Mouse (Mus musculus): ENCODE data around the gene Eif3a. TPM values are rescaled to one million over a fixed set of nuclear protein-coding genes. Genes with fewer than 3 reads are reported as not detected.

The Eif3a gene
- polyA plus RNA-seq (2015; fragmentation: Nextera tagmentation; extraction: Ambion mirVana) = 101 and 117 TPM in 2 replicates

- Histone ChIP-seq H3K27me3 (replicated peaks) (no peaks in the 10 kb centered on the region), H3K4me1 (peaks cover 34% of the 10 kb centered on the region), H3K27ac (replicated peaks) (peak within 1 kb of the TSS; percentile 98), H3K4me2 (peak within 1 kb of the TSS; percentile 65), H3K9me3 (replicated peaks) (no peaks in the 10 kb centered on the region), H3K4me3 (replicated peaks) (peak within 1 kb of the TSS; percentile 99), H3K9ac (replicated peaks) (peak within 1 kb of the TSS; percentile 99), H3K36me3 (no peaks in the 10 kb centered on the region)
- WGBS = 0% methylated on average over 57 of the region's 57 CpGs
- ATAC-seq (ENCODE audit: low FRiP score) = peak; percentile 97
Measured at GRCm38 (mm10) chr19:60790551-60791161, at the start of gene Eif3a. TSS of gene Eif3a (minus strand) at chr19:60790658.

DNA sequence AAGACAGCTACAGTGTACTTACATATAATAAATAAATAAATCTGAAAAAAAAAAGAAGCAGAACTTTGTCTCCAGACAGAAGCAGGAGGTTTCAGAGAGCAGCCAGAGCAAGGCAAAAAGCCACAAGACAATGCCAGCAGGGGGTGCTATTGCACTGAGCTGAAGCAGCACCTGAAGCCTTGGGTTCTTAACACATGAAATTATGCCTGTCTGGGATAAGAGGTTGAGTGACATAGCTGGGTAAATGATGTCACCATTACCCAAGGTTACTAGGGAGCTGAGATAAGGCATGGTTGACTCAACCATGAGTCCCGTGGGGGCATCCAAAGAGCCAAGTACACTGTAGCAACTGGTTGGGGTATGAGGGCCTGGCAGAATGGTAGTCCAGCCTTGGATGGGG lies 47.3 kb upstream of the Eif3a start:
- no peak overlapping the region for H3K9ac ChIP-seq (replicated peaks)
- no peak overlapping the region for H3K4me3 ChIP-seq (replicated peaks)
- H3K9me3 ChIP-seq (replicated peaks) = no peaks in the 10 kb centered on the region
- no peak for ATAC-seq (ENCODE audit: low FRiP score)
- H3K4me2 ChIP-seq = no peak overlapping the region
- peaks cover 75% of the 10 kb centered on the region for H3K36me3 ChIP-seq
- WGBS = 84% methylated on average over 1 of the region's 1 CpGs
- H3K27ac ChIP-seq (replicated peaks) = no peak overlapping the region
- H3K27me3 ChIP-seq (replicated peaks) = no peaks in the 10 kb centered on the region
- no peaks in the 10 kb centered on the region for H3K4me1 ChIP-seq

DNA sequence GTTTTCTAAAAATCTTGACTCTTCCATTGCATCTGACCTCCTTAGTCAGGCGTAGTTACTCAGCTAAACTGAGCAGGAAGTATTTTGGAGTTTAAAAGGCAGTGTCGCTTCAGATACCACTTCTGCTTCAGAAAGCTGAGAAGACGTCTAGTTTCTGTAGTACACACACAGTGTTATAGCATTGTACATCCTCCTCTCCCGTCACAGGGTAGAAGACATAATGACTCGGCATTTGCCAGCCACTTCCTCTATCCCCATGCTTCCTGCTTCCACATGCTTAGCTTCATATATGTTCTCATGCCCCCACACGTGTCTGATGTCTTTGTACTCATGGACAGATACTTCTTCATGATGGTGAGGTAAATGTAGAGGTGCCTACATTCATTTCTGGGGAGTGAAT lies 28.2 kb upstream of the Eif3a start:
- Histone ChIP-seq H3K27ac (replicated peaks) (no peak overlapping the region), H3K4me1 (0 out of 2 replicates have a peak, but pooled peaks cover 2% of the 10 kb centered on the region), H3K9ac (replicated peaks) (no peak overlapping the region), H3K4me2 (no peak overlapping the region), H3K4me3 (replicated peaks) (no peak overlapping the region), H3K36me3 (peaks cover 58% of the 10 kb centered on the region), H3K27me3 (replicated peaks) (no peaks in the 10 kb centered on the region), H3K9me3 (replicated peaks) (no peaks in the 10 kb centered on the region)
- no peak for ATAC-seq (ENCODE audit: low FRiP score)
- WGBS = 93% methylated on average over 6 of the region's 6 CpGs

DNA sequence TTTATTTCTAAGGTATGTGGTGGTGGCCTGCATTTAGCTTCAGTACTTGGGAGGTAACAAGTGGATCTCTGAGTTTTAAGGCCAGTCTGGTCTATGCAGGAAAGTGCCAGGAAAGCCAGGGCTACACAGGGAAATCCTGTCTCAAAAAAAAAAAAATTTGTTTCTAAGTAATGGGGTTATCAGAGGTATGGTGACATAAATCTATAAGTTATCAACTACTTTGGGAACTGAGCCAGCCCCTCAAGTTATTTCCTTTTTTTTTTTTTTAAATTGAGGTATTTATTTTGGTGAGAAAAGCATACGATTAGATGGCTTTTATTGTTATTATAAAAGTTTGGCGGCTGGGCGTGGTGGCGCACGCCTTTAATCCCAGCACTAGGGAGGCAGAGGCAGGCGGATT lies 22.7 kb upstream of the Eif3a start:
- Histone ChIP-seq H3K4me2 (no peak overlapping the region), H3K4me1 (peaks cover 17% of the 10 kb centered on the region)

DNA sequence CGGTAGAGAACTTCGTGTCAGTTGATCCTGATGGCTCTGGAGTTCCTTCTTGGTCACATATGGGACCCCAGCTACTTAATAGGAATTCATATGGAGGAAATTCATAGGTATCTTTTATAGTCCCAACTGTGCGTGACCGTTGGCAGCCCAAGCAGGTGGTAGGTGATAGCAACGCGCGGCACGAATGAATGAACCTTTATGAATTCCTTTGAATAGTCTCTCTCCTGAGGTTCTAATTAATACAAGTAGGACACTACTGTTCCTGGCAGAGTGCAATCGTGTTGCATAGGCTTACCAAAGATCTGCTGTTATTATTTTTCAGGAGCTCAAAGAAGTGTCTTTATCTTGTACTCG lies 21.6 kb upstream of the Eif3a start:
- H3K4me3 ChIP-seq (replicated peaks) = peak overlapping the region; percentile 74
- H3K4me2 ChIP-seq = peak overlapping the region; percentile 70
- no peaks in the 10 kb centered on the region for H3K27me3 ChIP-seq (replicated peaks)
- no peak for ATAC-seq (ENCODE audit: low FRiP score)
- peaks cover 17% of the 10 kb centered on the region for H3K4me1 ChIP-seq
- H3K27ac ChIP-seq (replicated peaks) = peak overlapping the region; percentile 81
- peaks cover 17% of the 10 kb centered on the region for H3K36me3 ChIP-seq
- WGBS = 12% methylated on average over 10 of the region's 10 CpGs
- peak overlapping the region; percentile 72 for H3K9ac ChIP-seq (replicated peaks)
- no peaks in the 10 kb centered on the region for H3K9me3 ChIP-seq (replicated peaks)

More for the DNA sequence above, 22.7 kb upstream of the Eif3a start:
- H3K9ac ChIP-seq (replicated peaks) = no peak overlapping the region
- no peaks in the 10 kb centered on the region for H3K9me3 ChIP-seq (replicated peaks)
- H3K4me3 ChIP-seq (replicated peaks) = no peak overlapping the region
- no peak for ATAC-seq (ENCODE audit: low FRiP score)
- H3K36me3 ChIP-seq = peaks cover 19% of the 10 kb centered on the region
- no peak overlapping the region for H3K27ac ChIP-seq (replicated peaks)
- 96% methylated on average over 6 of the region's 6 CpGs for WGBS
- no peaks in the 10 kb centered on the region for H3K27me3 ChIP-seq (replicated peaks)

GRCm38 (mm10) chr19:60811098-60812035 lies 20.9 kb upstream of the Eif3a start, which contains the start of gene Fam45a:
TSS of gene Fam45a (plus strand) at chr19:60811585.
- WGBS = 2% methylated on average over 41 of the region's 45 CpGs
- Histone ChIP-seq H3K9me3 (replicated peaks) (no peaks in the 10 kb centered on the region), H3K4me3 (replicated peaks) (peak within 1 kb of the TSS; percentile 74), H3K4me2 (peak within 1 kb of the TSS; percentile 70), H3K27ac (replicated peaks) (peak within 1 kb of the TSS; percentile 81), H3K36me3 (peaks cover 13% of the 10 kb centered on the region), H3K9ac (replicated peaks) (peak within 1 kb of the TSS; percentile 72), H3K27me3 (replicated peaks) (no peaks in the 10 kb centered on the region), H3K4me1 (peaks cover 17% of the 10 kb centered on the region)
- ATAC-seq (ENCODE audit: low FRiP score) = peak; percentile 100

DNA sequence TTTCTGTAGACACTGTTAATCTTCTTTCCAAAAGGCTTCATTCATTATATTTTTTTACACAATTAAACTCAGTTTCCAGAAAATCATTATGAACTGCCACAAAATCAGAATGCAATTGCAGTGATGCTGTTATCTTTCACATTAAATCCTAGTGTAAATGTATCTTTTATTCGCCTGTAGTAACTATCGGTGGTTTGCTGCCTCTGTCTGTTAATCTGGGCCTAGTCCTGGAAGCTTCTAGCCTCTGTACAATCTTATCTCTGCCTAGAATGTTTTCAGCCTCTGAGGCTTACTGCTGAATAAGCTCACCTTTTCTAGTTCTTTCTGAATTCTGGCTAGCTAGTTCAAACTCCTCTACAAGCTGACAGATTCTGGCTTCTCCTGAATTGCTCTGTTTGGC lies 19.5 kb upstream of the Eif3a start:
- H3K9me3 ChIP-seq (replicated peaks) = no peaks in the 10 kb centered on the region
- H3K27ac ChIP-seq (replicated peaks) = no peak overlapping the region
- H3K4me3 ChIP-seq (replicated peaks) = no peak overlapping the region
- peaks cover 15% of the 10 kb centered on the region for H3K4me1 ChIP-seq
- peaks cover 4% of the 10 kb centered on the region; the same call in 1 of the 2 replicates for H3K36me3 ChIP-seq
- WGBS = 96% methylated on average over 2 of the region's 2 CpGs
- H3K27me3 ChIP-seq (replicated peaks) = no peaks in the 10 kb centered on the region
- ATAC-seq (ENCODE audit: low FRiP score) = no peak
- H3K4me2 ChIP-seq = no peak overlapping the region
- H3K9ac ChIP-seq (replicated peaks) = no peak overlapping the region

DNA sequence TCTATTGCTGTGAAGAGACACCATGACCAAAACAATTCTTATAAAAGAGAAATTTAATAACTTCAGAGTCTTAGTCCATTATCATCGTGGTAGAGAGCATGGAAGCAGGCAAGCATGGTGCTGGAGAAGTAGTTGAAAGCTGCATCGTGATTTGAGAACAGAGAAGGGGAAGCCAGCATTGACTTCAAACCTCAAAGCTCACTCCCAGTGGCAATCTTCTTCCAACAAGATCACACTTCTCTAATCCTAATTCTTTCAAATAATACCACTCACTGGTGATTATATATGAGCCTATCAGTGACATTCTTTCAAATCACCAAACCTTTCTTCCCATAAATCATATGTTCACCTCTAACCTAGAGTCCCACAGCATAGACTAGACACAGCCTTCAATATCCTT lies 14.4 kb upstream of the Eif3a start:
- Histone ChIP-seq H3K4me2 (no peak overlapping the region), H3K27me3 (replicated peaks) (no peaks in the 10 kb centered on the region), H3K9me3 (replicated peaks) (no peaks in the 10 kb centered on the region), H3K4me3 (replicated peaks) (no peak overlapping the region), H3K9ac (replicated peaks) (no peak overlapping the region), H3K27ac (replicated peaks) (no peak overlapping the region), H3K4me1 (no peaks in the 10 kb centered on the region), H3K36me3 (no peaks in the 10 kb centered on the region)
- ATAC-seq (ENCODE audit: low FRiP score) = no peak
- WGBS = 67% methylated on average over 2 of the region's 2 CpGs

- no peak overlapping the region for H3K4me2 ChIP-seq
- WGBS = 81% methylated on average over 7 of the region's 7 CpGs
- no peak for ATAC-seq (ENCODE audit: low FRiP score)
- H3K27me3 ChIP-seq (replicated peaks) = no peaks in the 10 kb centered on the region; the same call in 1 of the 2 replicates
- no peak overlapping the region for H3K27ac ChIP-seq (replicated peaks)
- H3K36me3 ChIP-seq = no peaks in the 10 kb centered on the region
- no peak overlapping the region for H3K9ac ChIP-seq (replicated peaks)
- no peaks in the 10 kb centered on the region for H3K9me3 ChIP-seq (replicated peaks)
- no peak overlapping the region for H3K4me3 ChIP-seq (replicated peaks)
- no peaks in the 10 kb centered on the region for H3K4me1 ChIP-seq
Measured at GRCm38 (mm10) chr19:60799867-60800569, 9.6 kb upstream of the Eif3a start.

DNA sequence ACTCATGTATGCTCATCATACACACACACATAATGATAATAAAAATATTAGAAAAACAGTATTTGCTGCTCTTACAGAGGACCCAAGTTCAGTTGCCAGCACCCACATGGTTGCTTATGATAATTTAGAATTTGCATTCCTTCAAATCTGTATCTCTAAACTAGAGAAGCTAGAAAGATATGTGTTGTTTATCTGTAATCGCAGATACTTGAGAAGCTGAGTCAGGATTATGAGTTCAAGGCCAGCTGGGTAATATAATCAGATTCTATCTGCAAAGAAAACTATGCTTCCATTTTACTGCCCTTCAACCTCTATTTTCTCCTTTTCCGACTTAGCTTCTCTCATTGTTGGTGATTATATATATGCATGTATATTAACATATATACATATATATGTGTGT lies 7.0 kb upstream of the Eif3a start:
- Histone ChIP-seq H3K4me2 (no peak overlapping the region), H3K4me3 (replicated peaks) (no peak overlapping the region), H3K27ac (replicated peaks) (no peak overlapping the region), H3K9ac (replicated peaks) (no peak overlapping the region), H3K4me1 (no peaks in the 10 kb centered on the region), H3K27me3 (replicated peaks) (no peaks in the 10 kb centered on the region; the same call in 1 of the 2 replicates), H3K36me3 (no peaks in the 10 kb centered on the region), H3K9me3 (replicated peaks) (no peaks in the 10 kb centered on the region)
- no peak for ATAC-seq (ENCODE audit: low FRiP score)
- 92% methylated on average over 2 of the region's 2 CpGs for WGBS

GRCm38 (mm10) chr19:60795244-60795643 lies 4.8 kb upstream of the Eif3a start:
- Histone ChIP-seq H3K27me3 (replicated peaks) (no peaks in the 10 kb centered on the region; the same call in 1 of the 2 replicates), H3K4me2 (no peak overlapping the region), H3K9ac (replicated peaks) (no peak overlapping the region), H3K4me1 (peaks cover 5% of the 10 kb centered on the region), H3K9me3 (replicated peaks) (no peaks in the 10 kb centered on the region), H3K27ac (replicated peaks) (no peak overlapping the region), H3K4me3 (replicated peaks) (no peak overlapping the region), H3K36me3 (no peaks in the 10 kb centered on the region)
- 89% methylated on average over 2 of the region's 2 CpGs for WGBS
- ATAC-seq (ENCODE audit: low FRiP score) = no peak

Data from neural tube, embryonic 15.5 days (tissue).